Mouse (Mus musculus) kidney, postnatal 0 days (tissue): Measurements from ENCODE around the gene BC004004. TPM values are rescaled to one million over a fixed set of nuclear protein-coding genes. Genes with fewer than 3 reads are reported as not detected.

Source experiments
- ATAC-seq: fragments of 200-750 bp; cut with Nextera tagmentation; replicated peaks from 2 replicates; pipeline ENCODE4 v1.8.0; 2017; ENCODE audit warnings: low read depth, moderate number of reproducible peaks, moderate TSS enrichment, moderate library complexity; ENCODE audit not compliant: low FRiP score
- DNase-seq: peaks from one replicate; pipeline ENCODE4 v3.0.0-alpha.2; 2016; ENCODE audit warnings: low spot score
- H3K27ac ChIP-seq: fragments of 300-500 bp; sonication (generic); 2 replicates; pipeline ENCODE4 v1.5.1; 2014; ENCODE audit warnings: mild to moderate bottlenecking
- H3K27me3 ChIP-seq: fragments of 300-500 bp; sonication (generic); 2 replicates; pipeline ENCODE4 v1.6.1; 2014; ENCODE audit warnings: low read length, mixed read lengths; ENCODE audit not compliant: insufficient read depth
- H3K36me3 ChIP-seq: fragments of 300-500 bp; sonication (generic); 2 replicates; pipeline ENCODE4 v1.6.1; 2014; ENCODE audit warnings: low read length, mixed read lengths; ENCODE audit not compliant: insufficient read depth
- H3K4me1 ChIP-seq: fragments of 300-500 bp; sonication (generic); replicated peaks from 2 replicates; pipeline ENCODE4 v1.6.1; 2014; ENCODE audit warnings: antibody characterized with exemption, low read length, mixed read lengths; ENCODE audit not compliant: insufficient read depth
- H3K4me2 ChIP-seq: fragments of 300-500 bp; sonication (generic); 2 replicates; pipeline ENCODE4 v1.6.1; 2014; ENCODE audit warnings: mild to moderate bottlenecking, low read length, moderate library complexity, mixed read lengths
- H3K4me3 ChIP-seq: fragments of 300-500 bp; sonication (generic); replicated peaks from 2 replicates; pipeline ENCODE4 v1.5.1; 2014; ENCODE audit warnings: low read depth, low read length
- H3K9ac ChIP-seq: fragments of 300-500 bp; sonication (generic); 2 replicates; pipeline ENCODE4 v1.6.1; 2014; ENCODE audit warnings: low read depth, low read length
- H3K9me3 ChIP-seq: fragments of 300-500 bp; sonication (generic); replicated peaks from 2 replicates; pipeline ENCODE4 v1.6.1; 2016; ENCODE audit warnings: low read length, inconsistent platforms, mixed read lengths
- CTCF ChIP-seq: IDR thresholded peaks from 2 replicates; pipeline ENCODE4 v1.5.1; 2016; ENCODE audit warnings: antibody characterized with exemption, low read depth, mild to moderate bottlenecking, moderate library complexity
- WGBS: fragments of 180-500 bp; shearing (Covaris S2); extraction: QIAGEN DNeasy Blood & Tissue Kit; methylation state at CpG from one replicate; pipeline ENCODE4 v1.1.7; 2014; 5-methylcytosine and 5-hydroxymethylcytosine counted together
- polyA plus RNA-seq: library from polyadenylated mRNA; unstranded; fragments of >200 nt; fragmentation: Nextera tagmentation; extraction: Ambion mirVana; gene quantifications from 2 replicates; pipeline ENCODE4 v1.2.1, GENCODE M21; 2015

BC004004 gene
- polyA plus RNA-seq, 1 experiment from 2014 or later = 131 TPM

DNA sequence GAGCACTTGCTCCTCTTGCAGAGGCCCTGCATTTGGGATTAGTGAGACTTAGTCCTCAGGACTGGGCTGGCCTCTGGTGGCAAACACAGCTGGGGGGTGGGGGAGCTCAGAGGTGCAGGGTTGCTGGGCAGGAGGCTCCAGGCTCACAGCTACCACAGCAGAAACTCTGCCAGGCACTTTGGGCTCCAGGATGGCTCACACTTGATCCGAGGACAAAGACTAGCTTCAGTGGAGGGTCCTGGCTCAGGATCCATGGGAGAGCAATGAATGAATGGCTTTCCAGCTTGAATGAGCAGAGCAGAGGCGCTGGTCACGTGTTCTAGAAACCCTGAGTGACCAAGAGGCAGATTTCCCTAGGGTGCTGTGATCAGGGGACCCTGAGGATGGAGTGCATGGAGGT is 90.3 kb downstream of the BC004004 start:
- Histone ChIP-seq H3K4me1 (peaks cover 20% of the 10 kb centered on the region), H3K4me2 (no peak overlapping the region), H3K27me3 (no peaks in the 10 kb centered on the region), H3K4me3 (no peak overlapping the region), H3K9me3 (no peaks in the 10 kb centered on the region), H3K9ac (no peak overlapping the region), H3K36me3 (no peaks in the 10 kb centered on the region), H3K27ac (no peak overlapping the region)
- ATAC-seq (no peak), DNase-seq (no peak)
- no peak for TF ChIP-seq CTCF
- WGBS = 90% methylated on average over 3 of the region's 3 CpGs

- Histone ChIP-seq H3K4me2 (no peak within 1 kb of the TSS; the same call in none of the 2 replicates), H3K4me1 (peaks cover 14% of the 10 kb centered on the region), H3K36me3 (no peaks in the 10 kb centered on the region), H3K9me3 (no peaks in the 10 kb centered on the region), H3K27ac (no peak within 1 kb of the TSS), H3K4me3 (no peak within 1 kb of the TSS), H3K9ac (no peak within 1 kb of the TSS), H3K27me3 (no peaks in the 10 kb centered on the region)
- 16% methylated on average over 5 of the region's 5 CpGs for WGBS
- DNase-seq = peak; percentile 51
- ATAC-seq = no peak
- peak; percentile 42; the same call in 1 of the 2 replicates for TF ChIP-seq CTCF
Observed at GRCm38 (mm10) chr17:29360761-29361221, 92.2 kb downstream of the BC004004 start, which contains the start of gene Fgd2. TSS of gene Fgd2 (plus strand) at chr17:29360914.

DNA sequence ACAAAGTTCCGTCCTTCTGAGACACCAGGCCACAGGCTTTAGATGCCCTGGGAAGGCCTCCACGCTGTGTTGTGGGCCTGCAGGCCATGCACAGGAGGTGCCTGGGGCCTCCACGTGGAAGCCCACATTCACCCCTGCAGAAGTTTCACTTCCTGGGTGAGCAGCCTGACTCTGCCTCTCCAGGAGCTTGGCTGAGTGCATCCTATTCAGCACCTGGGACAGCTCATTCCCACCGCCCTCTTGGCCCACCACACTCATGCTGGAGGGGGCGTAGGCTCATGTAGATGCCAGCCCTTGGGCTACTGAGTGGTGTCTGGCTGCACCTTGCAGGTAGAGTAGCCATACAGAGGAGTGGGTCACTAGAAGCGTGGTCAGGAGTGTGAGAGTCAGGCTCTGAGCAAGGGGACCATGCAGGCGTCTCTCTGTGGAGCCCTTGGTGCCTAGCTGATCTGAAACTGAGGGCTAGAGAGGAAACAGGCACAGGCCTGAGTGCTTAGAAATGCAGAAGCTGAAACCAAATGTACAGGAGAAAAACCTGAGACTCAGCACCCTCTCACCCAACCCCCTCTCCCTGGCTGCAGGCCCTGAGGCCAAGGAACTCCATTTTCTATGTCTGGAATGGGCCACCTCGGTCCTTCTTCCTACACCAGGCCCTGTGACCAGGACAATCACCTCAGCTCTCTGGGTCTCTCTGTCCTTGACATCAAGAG is 93.5 kb downstream of the BC004004 start:
- Histone ChIP-seq H3K9ac (no peak overlapping the region), H3K4me1 (peaks cover under 1% of the 10 kb centered on the region; the same call in 1 of the 2 replicates), H3K27ac (no peak overlapping the region), H3K4me2 (no peak overlapping the region; the same call in 1 of the 2 replicates), H3K36me3 (no peaks in the 10 kb centered on the region), H3K9me3 (no peaks in the 10 kb centered on the region), H3K4me3 (no peak overlapping the region), H3K27me3 (no peaks in the 10 kb centered on the region)
- no peak for TF ChIP-seq CTCF
- ATAC-seq (no peak), DNase-seq (no peak)
- 57% methylated on average over 8 of the region's 8 CpGs for WGBS

DNA sequence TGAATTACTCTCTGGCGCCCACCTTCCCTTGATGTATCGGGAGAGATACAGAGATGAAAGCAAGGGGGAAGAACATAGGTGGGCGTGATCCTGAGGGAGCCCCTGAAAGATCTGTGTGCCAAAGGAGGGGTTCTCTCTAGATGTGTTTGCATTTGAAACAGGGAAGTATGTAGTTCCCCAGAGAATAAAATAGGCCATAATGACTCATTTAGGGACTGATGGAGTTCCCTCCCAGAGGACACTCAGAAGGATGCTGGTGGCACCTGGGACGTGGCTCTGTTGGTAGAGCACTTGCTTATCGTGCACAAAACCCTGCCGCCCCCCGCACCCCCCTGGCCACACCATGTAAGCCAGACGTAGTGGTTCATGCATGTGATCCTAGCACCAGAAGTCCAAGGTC is 94.5 kb downstream of the BC004004 start:
- no peak for DNase-seq
- Histone ChIP-seq H3K4me2 (no peak overlapping the region), H3K4me1 (no peaks in the 10 kb centered on the region), H3K9ac (no peak overlapping the region), H3K36me3 (no peaks in the 10 kb centered on the region), H3K27ac (no peak overlapping the region), H3K4me3 (no peak overlapping the region), H3K9me3 (no peaks in the 10 kb centered on the region), H3K27me3 (no peaks in the 10 kb centered on the region)
- no peak for TF ChIP-seq CTCF
- WGBS = 79% methylated on average over 8 of the region's 8 CpGs
- no peak for ATAC-seq

Other genes starting within 250 kb of the BC004004 start
- gene Srsf3, start 236.2 kb upstream of the BC004004 start, polyA plus RNA-seq = 456 and 496 TPM in 2 replicates
- gene Cdkn1a, start 177.8 kb upstream of the BC004004 start, polyA plus RNA-seq = 125 and 136 TPM in 2 replicates
- 0.21 and 0.22 TPM in 2 replicates for gene Rab44, start 154.6 kb upstream of the BC004004 start, polyA plus RNA-seq
- gene Cpne5, start 30.6 kb upstream of the BC004004 start, polyA plus RNA-seq = 5.3 and 5.8 TPM in 2 replicates
- gene Ppil1, start 4.6 kb upstream of the BC004004 start, polyA plus RNA-seq = 108 and 126 TPM in 2 replicates
- 3.1 and 4.1 TPM in 2 replicates for gene Pi16, start 48.9 kb downstream of the BC004004 start, polyA plus RNA-seq
- 307 and 309 TPM in 2 replicates for gene Mtch1, start 79.1 kb downstream of the BC004004 start, polyA plus RNA-seq
- 12.3 and 12.5 TPM in 2 replicates for gene Fgd2, start 92.1 kb downstream of the BC004004 start, polyA plus RNA-seq
- gene Pim1, start 222.0 kb downstream of the BC004004 start, polyA plus RNA-seq = 21.3 and 21.6 TPM in 2 replicates